Mouse (Mus musculus) forebrain, postnatal 0 days (tissue): ENCODE measurements at regions not wholly inside any gene's neighbourhood (a gene's known extent, or its start where the extent isn't known, plus 50 kb on each side); places are given as distances from the start of the nearest gene placed in this dataset.

Experiments used
- ATAC-seq: fragments of 200-750 bp; cut with Nextera tagmentation; 2 replicates; pipeline ENCODE4 v1.8.0; 2017; ENCODE audit warnings: mild to moderate bottlenecking, moderate library complexity
- DNase-seq: peaks from one replicate; pipeline ENCODE4 v3.0.0-alpha.2; 2015
- H3K27ac ChIP-seq: fragments of 300-500 bp; sonication (generic); 2 replicates; pipeline ENCODE4 v1.5.1; 2014; ENCODE audit warnings: low read depth, mild to moderate bottlenecking, antibody characterized with exemption, low read length, moderate library complexity, mixed read lengths
- H3K27me3 ChIP-seq: fragments of 300-500 bp; sonication (generic); 2 replicates; pipeline ENCODE4 v1.6.1; 2014; ENCODE audit warnings: mild to moderate bottlenecking, low read length, mixed read lengths; ENCODE audit not compliant: insufficient read depth
- H3K36me3 ChIP-seq: fragments of 300-500 bp; sonication (generic); 2 replicates; pipeline ENCODE4 v1.6.1; 2014; ENCODE audit warnings: mild to moderate bottlenecking, moderate library complexity; ENCODE audit not compliant: insufficient read depth
- H3K4me1 ChIP-seq: fragments of 300-500 bp; sonication (generic); 2 replicates; pipeline ENCODE4 v1.6.1; 2014; ENCODE audit warnings: antibody characterized with exemption; ENCODE audit not compliant: insufficient read depth
- H3K4me2 ChIP-seq: fragments of 300-500 bp; sonication (generic); 2 replicates; pipeline ENCODE4 v1.6.1; 2014; ENCODE audit warnings: low read depth, mild to moderate bottlenecking, moderate library complexity
- H3K4me3 ChIP-seq: fragments of 300-500 bp; sonication (generic); 2 replicates; pipeline ENCODE4 v1.5.1; 2014; ENCODE audit warnings: low read depth, low read length, mixed read lengths
- H3K9ac ChIP-seq: fragments of 300-500 bp; sonication (generic); 2 replicates; pipeline ENCODE4 v1.6.1; 2014; ENCODE audit warnings: mild to moderate bottlenecking
- H3K9me3 ChIP-seq: fragments of 300-500 bp; sonication (generic); 2 replicates; pipeline ENCODE4 v1.6.1; 2016; ENCODE audit warnings: low read length
- CTCF ChIP-seq: sonication (generic); IDR thresholded peaks from 2 replicates; pipeline ENCODE4 v1.5.1; 2016; ENCODE audit warnings: antibody characterized with exemption, control low read depth, low read depth
- WGBS: fragments of 180-500 bp; shearing (Covaris S2); extraction: QIAGEN DNeasy Blood & Tissue Kit; methylation state at CpG from one replicate; pipeline ENCODE4 v1.1.7; 2014; 5-methylcytosine and 5-hydroxymethylcytosine counted together

DNA sequence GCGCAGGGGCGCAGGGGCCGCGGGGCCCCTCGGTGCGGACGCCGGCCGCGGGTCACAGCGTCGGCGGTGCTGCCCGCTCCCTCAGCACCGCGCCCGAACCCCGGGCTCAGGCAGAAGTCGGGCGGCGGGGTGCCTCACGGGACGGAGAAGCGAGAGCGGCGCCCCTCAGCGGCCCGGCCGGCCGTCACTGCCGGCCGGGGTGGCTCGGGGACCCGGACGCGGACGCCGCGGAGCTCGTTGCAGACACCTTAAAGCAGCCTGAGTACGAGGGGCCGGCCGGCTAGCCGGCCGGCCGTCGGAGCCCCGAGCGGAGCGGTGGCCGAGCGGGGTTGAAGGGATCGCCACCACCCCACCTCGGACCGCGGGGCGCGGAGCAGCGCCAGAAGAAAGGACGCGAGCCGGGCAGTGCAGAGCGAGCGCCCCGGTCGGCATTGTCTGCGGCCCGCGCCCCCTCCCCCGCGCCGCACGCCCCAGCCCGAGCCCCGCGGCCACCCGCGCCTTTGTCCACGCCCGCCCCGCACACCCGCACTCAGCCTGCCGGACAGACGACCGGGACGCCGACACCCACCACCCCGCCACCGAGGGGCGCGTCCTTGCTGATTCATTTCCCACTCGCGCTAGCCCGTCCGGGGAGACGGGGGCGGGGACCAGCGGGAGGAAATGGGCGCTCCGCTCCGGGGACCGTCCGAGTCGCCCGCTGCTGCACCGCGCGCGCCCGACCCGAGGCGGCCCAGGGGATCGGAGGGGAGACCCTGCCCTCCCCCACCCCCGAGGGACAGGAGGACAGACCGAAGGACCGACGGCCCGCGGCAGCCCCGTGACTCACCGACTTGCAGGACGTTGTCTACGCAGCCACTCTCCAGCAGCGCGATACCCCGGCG, 155.4 kb upstream of the Smim15 start:
- no peak for ATAC-seq
- Histone ChIP-seq H3K9ac (peak overlapping the region; percentile 90), H3K27ac (peak overlapping the region; percentile 95), H3K4me2 (peak overlapping the region; percentile 51), H3K36me3 (no peaks in the 10 kb centered on the region), H3K27me3 (no peaks in the 10 kb centered on the region; the same call in 1 of the 2 replicates), H3K4me3 (peak overlapping the region; percentile 93), H3K4me1 (peaks cover 17% of the 10 kb centered on the region), H3K9me3 (no peaks in the 10 kb centered on the region)
- WGBS, result 4% methylated on average over 88 of the region's 127 CpGs
- TF ChIP-seq CTCF, result no peak
- DNase-seq, result peak; percentile 36

DNA sequence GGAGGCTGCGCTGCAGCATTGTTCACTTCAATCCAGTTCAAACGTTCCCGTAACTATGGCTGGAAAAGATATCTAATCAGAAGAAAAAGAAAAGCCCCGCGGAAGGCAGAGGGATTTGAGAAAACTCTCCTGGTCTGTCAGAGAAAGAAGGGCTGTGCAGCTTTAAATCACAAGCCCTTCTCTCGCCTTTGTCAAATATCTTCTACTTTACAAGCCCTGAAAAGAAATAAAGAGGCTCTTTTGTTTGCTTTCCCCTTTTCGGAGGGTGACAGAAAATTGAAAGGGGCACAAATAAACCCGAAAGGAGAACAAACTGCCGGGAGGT, 156.1 kb upstream of the Smim15 start:
- Histone ChIP-seq H3K4me3 (peak overlapping the region; percentile 93), H3K27me3 (no peaks in the 10 kb centered on the region; the same call in 1 of the 2 replicates), H3K4me2 (peak overlapping the region; percentile 51), H3K36me3 (no peaks in the 10 kb centered on the region), H3K9me3 (no peaks in the 10 kb centered on the region), H3K27ac (peak overlapping the region; percentile 95), H3K9ac (peak overlapping the region; percentile 90), H3K4me1 (peaks cover 17% of the 10 kb centered on the region)
- 2% methylated on average over 9 of the region's 9 CpGs for WGBS
- TF ChIP-seq CTCF, result no peak
- ATAC-seq (no peak), DNase-seq (peak; percentile 52)

DNA sequence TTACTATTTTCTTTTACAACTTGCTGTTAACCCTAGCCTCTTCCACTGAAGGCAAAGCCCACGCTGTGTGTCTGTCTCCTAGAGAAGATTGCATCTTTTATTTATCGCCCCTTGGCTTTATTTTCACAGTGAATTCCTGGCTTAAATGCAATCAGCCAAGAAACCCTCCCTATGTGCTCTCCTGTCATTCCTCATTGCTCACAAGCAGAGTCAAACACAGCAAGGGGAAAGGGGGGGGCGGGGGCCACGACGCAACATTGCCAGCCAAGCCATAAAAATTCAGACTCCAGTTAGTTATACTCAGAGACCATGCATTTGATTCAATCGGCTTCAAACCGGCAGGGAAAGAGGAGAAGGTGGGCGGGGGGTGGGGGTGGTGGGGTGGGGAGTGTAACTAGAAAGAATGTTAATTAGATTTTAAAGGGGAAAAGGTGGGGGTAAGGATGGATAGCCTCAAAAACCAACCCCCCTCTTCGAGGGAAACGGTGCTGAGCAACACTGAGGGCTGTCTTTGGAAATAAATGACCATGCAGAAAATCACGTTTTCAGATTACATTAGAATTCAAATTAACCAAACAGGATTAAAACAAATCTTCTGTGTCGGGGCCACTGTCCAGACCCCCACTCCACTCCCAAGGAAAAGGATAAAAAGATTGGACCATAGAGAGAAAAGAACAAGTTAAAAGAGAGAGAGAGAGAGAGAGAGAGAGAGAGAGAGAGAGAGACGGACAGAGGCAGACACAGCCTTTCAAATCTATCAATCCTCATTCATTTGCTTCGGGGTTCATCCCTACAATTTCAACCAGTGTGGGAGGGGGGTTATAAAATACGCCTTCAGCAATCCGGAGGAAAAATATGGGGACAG, 156.6 kb upstream of the Smim15 start:
- Histone ChIP-seq H3K9me3 (no peaks in the 10 kb centered on the region), H3K4me2 (peak overlapping the region; percentile 51), H3K27ac (peak overlapping the region; percentile 95), H3K4me3 (peak overlapping the region; percentile 93), H3K4me1 (peaks cover 17% of the 10 kb centered on the region), H3K27me3 (no peaks in the 10 kb centered on the region), H3K9ac (peak overlapping the region; percentile 90), H3K36me3 (no peaks in the 10 kb centered on the region)
- ATAC-seq, result no peak
- no peak for DNase-seq
- 0% methylated on average over 16 of the region's 16 CpGs for WGBS
- TF ChIP-seq CTCF, result no peak

DNA sequence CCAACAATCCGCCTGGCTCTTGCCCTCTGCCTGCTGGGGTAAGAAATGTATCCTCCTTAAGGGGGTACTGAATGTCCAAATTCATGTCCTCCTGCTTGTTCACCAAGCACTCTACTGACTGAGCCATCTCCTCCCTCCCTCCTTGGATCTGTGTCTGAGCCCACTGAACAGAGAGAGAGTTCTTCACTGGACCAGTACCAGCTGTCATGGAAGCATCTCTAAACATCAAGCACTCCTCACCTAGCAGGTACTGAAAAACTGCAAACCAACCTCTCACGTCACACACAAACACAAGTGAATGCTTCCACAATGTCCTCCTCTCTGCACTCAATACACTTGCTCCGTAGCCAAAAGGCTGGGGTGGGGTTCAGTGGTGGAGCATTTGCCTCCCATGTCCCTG, 159.4 kb upstream of the Smim15 start:
- peaks cover 11% of the 10 kb centered on the region for H3K4me1 ChIP-seq
- no peak for TF ChIP-seq CTCF
- H3K27ac ChIP-seq, result no peak overlapping the region
- WGBS, result 73% methylated on average over 3 of the region's 3 CpGs
- no peaks in the 10 kb centered on the region for H3K36me3 ChIP-seq
- no peak overlapping the region for H3K4me3 ChIP-seq
- DNase-seq, result no peak
- ATAC-seq, result no peak
- peak overlapping the region; percentile 14; the same call in 1 of the 2 replicates for H3K4me2 ChIP-seq
- H3K27me3 ChIP-seq, result no peaks in the 10 kb centered on the region
- no peaks in the 10 kb centered on the region for H3K9me3 ChIP-seq
- no peak overlapping the region for H3K9ac ChIP-seq

DNA sequence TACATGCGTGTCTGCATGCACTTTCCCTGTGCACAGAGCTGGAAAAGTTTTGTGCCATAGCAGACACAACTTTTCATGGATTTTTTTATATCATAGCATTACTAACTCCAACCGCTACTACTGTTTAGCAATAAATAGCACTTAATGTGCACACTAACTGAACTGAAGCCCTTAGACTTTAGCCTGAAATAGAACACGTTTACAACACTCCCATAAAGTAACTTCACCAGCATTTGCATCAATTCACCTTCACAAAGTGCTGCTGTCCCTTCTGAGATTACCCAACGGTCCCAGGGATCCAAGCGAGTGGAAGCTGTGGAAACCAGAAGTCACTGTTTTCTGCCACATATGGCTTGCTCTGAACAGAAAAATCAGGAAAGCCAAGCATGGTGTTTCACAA, 161.9 kb upstream of the Smim15 start:
- DNase-seq (no peak), ATAC-seq (no peak)
- TF ChIP-seq CTCF, result no peak
- H3K27me3 ChIP-seq, result no peaks in the 10 kb centered on the region
- H3K36me3 ChIP-seq, result no peaks in the 10 kb centered on the region
- H3K9me3 ChIP-seq, result no peaks in the 10 kb centered on the region
- no peak overlapping the region for H3K4me3 ChIP-seq
- peaks cover 11% of the 10 kb centered on the region for H3K4me1 ChIP-seq
- H3K4me2 ChIP-seq, result no peak overlapping the region
- H3K27ac ChIP-seq, result no peak overlapping the region
- H3K9ac ChIP-seq, result no peak overlapping the region
- WGBS, result 68% methylated on average over 5 of the region's 5 CpGs

DNA sequence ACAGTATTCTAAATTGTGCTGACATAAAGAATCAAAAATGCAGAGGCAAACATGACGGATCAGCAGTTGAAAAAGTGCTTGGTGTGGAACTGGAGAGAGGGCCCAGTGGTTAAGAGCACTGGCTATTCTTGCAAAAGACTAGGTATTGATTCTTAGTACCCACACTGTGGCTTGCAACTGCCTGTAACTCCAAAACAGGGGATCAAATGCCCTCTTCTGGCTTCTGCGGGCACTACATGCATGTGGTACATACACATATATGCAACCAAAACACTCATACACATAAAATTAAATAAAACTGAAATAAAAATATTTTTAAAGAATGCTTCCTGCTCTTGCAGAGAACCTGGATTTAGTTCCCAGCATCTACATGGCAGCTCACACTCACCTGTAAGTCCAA, 163.7 kb upstream of the Smim15 start:
- no peak for ATAC-seq
- Histone ChIP-seq H3K27ac (no peak overlapping the region), H3K36me3 (no peaks in the 10 kb centered on the region), H3K4me2 (no peak overlapping the region), H3K9me3 (no peaks in the 10 kb centered on the region), H3K4me1 (peaks cover 11% of the 10 kb centered on the region), H3K4me3 (no peak overlapping the region), H3K9ac (no peak overlapping the region), H3K27me3 (no peaks in the 10 kb centered on the region)
- 97% methylated on average over 2 of the region's 2 CpGs for WGBS
- peak; percentile 25; the same call in 1 of the 2 replicates for TF ChIP-seq CTCF
- no peak for DNase-seq

DNA sequence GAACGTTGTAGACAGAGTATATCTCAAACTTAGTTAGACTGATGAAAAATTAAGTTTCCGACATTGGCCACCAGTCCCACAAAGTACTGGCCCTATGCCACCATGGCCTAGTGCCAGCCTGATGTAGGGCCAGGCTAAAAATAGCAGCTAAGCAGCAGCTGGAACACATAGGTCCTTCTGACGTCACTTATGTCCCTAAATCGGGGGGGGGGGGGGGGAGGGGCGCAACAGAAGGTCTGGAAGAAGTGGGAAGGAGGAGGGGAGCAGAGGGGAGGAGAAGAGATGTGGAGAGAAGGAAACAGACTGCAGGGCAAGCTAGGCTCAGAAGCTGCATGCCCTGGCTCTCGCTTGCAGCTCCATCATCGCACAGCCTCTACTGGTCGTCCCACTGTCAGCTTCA, 164.7 kb upstream of the Smim15 start:
- no peak overlapping the region for H3K4me2 ChIP-seq
- DNase-seq (no peak), ATAC-seq (no peak)
- peaks cover 6% of the 10 kb centered on the region for H3K4me1 ChIP-seq
- no peaks in the 10 kb centered on the region for H3K27me3 ChIP-seq
- no peak overlapping the region for H3K27ac ChIP-seq
- H3K4me3 ChIP-seq, result no peak overlapping the region
- TF ChIP-seq CTCF, result no peak
- no peaks in the 10 kb centered on the region for H3K9me3 ChIP-seq
- H3K36me3 ChIP-seq, result no peaks in the 10 kb centered on the region
- 54% methylated on average over 7 of the region's 8 CpGs for WGBS
- H3K9ac ChIP-seq, result no peak overlapping the region
